Mouse (Mus musculus): ENCODE results near the gene Rom1. TPM values are rescaled to one million over a fixed set of nuclear protein-coding genes. Genes with fewer than 3 reads are reported as not detected.
A peak's percentile ranks its signal among the peaks of the same experiment; 100 is the strongest.

Rom1 gene
- polyA plus RNA-seq, 1 experiment from 2014 or later: 2.5 TPM

DNA sequence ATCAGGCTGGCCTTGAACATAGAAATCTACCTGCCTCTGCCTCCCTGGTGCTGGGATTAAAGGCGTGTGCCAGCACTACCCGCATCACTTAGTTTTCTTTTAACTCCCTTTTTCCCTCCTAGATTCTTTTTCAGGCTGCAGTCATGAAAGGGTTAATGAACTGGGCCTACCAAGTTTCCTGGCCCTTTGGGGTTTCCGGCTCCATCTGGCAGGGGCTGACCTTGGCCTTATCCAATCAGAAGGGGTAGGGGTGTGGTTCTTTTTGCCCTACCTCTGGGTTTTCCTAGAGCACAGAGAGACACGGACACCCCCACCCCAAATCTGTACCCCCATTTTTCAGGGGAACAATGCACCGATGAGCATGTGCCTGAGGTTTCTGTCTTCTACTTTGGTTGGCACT lies 15.6 kb upstream of the Rom1 start:
- peak overlapping the region; percentile 90; the same call in 1 of the 2 replicates for H3K4me3 ChIP-seq (ENCODE audit: low read depth, low read length)
- peak; percentile 86 for DNase-seq
- H3K9ac ChIP-seq (replicated peaks): no peak overlapping the region
- H3K4me2 ChIP-seq (ENCODE audit: low read depth, low read length): peak overlapping the region; percentile 77
- no peaks in the 10 kb centered on the region for H3K9me3 ChIP-seq (ENCODE audit: low read length)
- no peak for TF ChIP-seq EP300 (IDR thresholded peaks at IDR 0.05; ENCODE audit: low read depth)
- peaks cover 57% of the 10 kb centered on the region for H3K36me3 ChIP-seq (replicated peaks; ENCODE audit: insufficient read depth, low read length)
- peak; percentile 18; the same call in 1 of the 2 replicates for ATAC-seq
- no peaks in the 10 kb centered on the region for H3K27me3 ChIP-seq (ENCODE audit: insufficient read depth, low read length)
- 11% methylated on average over 5 of the region's 5 CpGs for WGBS (ENCODE audit: insufficient replicate concordance)
- peaks cover 38% of the 10 kb centered on the region for H3K4me1 ChIP-seq (ENCODE audit: insufficient read depth)
- H3K27ac ChIP-seq (ENCODE audit: low read depth): peak overlapping the region; percentile 99

GRCm38 (mm10) chr19:8944062-8944461 lies 14.9 kb upstream of the Rom1 start:
- no peak for TF ChIP-seq CTCF (IDR thresholded peaks at IDR 0.05; ENCODE audit: low read depth)
- peak; percentile 74 for TF ChIP-seq EP300 (IDR thresholded peaks at IDR 0.05; ENCODE audit: low read depth)
- WGBS (ENCODE audit: insufficient replicate concordance): 23% methylated on average over 5 of the region's 5 CpGs
- no peaks in the 10 kb centered on the region for H3K9me3 ChIP-seq (ENCODE audit: low read length)
- H3K9ac ChIP-seq (replicated peaks): peak overlapping the region; percentile 98
- peak; percentile 75 for DNase-seq
- 0 out of 2 replicates have a peak, but pooled peaks have one; percentile 1 for ATAC-seq
- H3K27ac ChIP-seq (ENCODE audit: low read depth): peak overlapping the region; percentile 99
- H3K27me3 ChIP-seq (ENCODE audit: insufficient read depth, low read length): no peaks in the 10 kb centered on the region
- peak overlapping the region; percentile 77 for H3K4me2 ChIP-seq (ENCODE audit: low read depth, low read length)
- peak overlapping the region; percentile 90 for H3K4me3 ChIP-seq (ENCODE audit: low read depth, low read length)
- peaks cover 53% of the 10 kb centered on the region for H3K36me3 ChIP-seq (replicated peaks; ENCODE audit: insufficient read depth, low read length)
- H3K4me1 ChIP-seq (ENCODE audit: insufficient read depth): peaks cover 38% of the 10 kb centered on the region

DNA sequence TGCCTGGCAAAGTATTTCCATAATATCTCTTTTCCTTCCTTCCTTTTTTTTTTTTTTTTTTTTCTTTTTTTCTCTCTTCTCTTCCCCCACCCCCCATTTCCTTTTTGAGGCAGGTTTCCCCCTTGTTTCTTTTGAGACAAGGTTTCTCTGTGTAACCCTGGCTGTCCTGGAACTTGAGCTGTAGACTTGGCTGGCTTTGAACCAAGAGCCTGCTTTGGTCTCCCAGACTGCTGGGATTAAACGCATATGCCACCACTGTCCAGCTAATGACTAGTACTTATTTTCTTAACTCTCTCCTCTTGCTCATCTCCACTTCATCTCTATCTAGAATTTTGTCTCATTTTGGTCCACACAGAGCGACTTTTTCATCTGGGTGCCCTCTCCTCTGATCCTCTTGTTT lies 13.9 kb upstream of the Rom1 start:
- Histone ChIP-seq H3K36me3 (replicated peaks; ENCODE audit: insufficient read depth, low read length) (peaks cover 48% of the 10 kb centered on the region), H3K9me3 (ENCODE audit: low read length) (no peaks in the 10 kb centered on the region), H3K4me1 (ENCODE audit: insufficient read depth) (peaks cover 38% of the 10 kb centered on the region), H3K4me3 (ENCODE audit: low read depth, low read length) (peak overlapping the region; percentile 90), H3K27me3 (ENCODE audit: insufficient read depth, low read length) (no peaks in the 10 kb centered on the region), H3K27ac (ENCODE audit: low read depth) (peak overlapping the region; percentile 99; the same call in 1 of the 2 replicates), H3K4me2 (ENCODE audit: low read depth, low read length) (peak overlapping the region; percentile 77), H3K9ac (replicated peaks) (peak overlapping the region; percentile 98)
- TF ChIP-seq EP300 (IDR thresholded peaks at IDR 0.05; ENCODE audit: low read depth): no peak
- no peak for TF ChIP-seq CTCF (IDR thresholded peaks at IDR 0.05; ENCODE audit: low read depth)
- WGBS (ENCODE audit: insufficient replicate concordance): 45% methylated on average over 2 of the region's 2 CpGs
- ATAC-seq (no peak), DNase-seq (no peak)

DNA sequence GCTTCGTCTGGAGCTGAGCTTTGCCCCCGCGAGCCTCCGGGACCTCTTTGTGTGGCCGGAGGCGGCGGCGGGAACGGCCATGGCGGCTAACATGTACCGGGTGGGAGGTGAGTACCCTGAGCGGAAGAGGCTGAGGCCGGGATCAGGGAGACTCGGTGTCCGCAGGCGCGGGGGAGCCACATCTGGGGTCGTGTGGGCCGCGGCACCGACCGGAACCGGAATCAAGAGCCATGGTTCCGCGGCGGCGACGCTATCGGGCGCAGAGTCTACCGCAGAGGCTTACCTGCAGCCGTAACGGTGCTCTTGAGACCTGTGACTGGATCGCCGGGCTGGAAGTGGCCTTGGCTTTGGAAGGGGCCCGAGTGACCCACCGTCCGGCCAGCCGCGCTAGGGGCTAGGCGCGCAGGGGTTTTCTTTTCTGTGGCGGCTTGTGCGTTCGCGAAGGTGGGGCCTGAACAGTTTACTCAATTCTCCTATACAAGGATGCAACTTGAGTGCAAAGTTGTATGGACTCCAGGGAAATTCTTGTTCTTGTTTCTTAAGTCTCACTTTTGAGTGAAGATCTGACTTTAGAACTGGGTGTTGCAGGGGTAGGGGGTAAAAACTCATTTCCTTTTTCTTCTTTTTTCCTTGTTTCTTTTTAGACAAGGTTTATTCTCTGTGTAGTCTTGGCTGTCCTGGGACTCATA lies 13.3 kb upstream of the Rom1 start:
- 1% methylated on average over 45 of the region's 46 CpGs for WGBS (ENCODE audit: insufficient replicate concordance)
- H3K4me2 ChIP-seq (ENCODE audit: low read depth, low read length): peak overlapping the region; percentile 77
- peak overlapping the region; percentile 90 for H3K4me3 ChIP-seq (ENCODE audit: low read depth, low read length)
- H3K36me3 ChIP-seq (replicated peaks; ENCODE audit: insufficient read depth, low read length): peaks cover 43% of the 10 kb centered on the region
- no peak for TF ChIP-seq CTCF (IDR thresholded peaks at IDR 0.05; ENCODE audit: low read depth)
- no peak for TF ChIP-seq EP300 (IDR thresholded peaks at IDR 0.05; ENCODE audit: low read depth)
- H3K9me3 ChIP-seq (ENCODE audit: low read length): no peaks in the 10 kb centered on the region
- no peaks in the 10 kb centered on the region for H3K27me3 ChIP-seq (ENCODE audit: insufficient read depth, low read length)
- peaks cover 38% of the 10 kb centered on the region for H3K4me1 ChIP-seq (ENCODE audit: insufficient read depth)
- peak overlapping the region; percentile 99 for H3K27ac ChIP-seq (ENCODE audit: low read depth)
- ATAC-seq (peak; percentile 43), DNase-seq (peak; percentile 73)
- H3K9ac ChIP-seq (replicated peaks): peak overlapping the region; percentile 98

DNA sequence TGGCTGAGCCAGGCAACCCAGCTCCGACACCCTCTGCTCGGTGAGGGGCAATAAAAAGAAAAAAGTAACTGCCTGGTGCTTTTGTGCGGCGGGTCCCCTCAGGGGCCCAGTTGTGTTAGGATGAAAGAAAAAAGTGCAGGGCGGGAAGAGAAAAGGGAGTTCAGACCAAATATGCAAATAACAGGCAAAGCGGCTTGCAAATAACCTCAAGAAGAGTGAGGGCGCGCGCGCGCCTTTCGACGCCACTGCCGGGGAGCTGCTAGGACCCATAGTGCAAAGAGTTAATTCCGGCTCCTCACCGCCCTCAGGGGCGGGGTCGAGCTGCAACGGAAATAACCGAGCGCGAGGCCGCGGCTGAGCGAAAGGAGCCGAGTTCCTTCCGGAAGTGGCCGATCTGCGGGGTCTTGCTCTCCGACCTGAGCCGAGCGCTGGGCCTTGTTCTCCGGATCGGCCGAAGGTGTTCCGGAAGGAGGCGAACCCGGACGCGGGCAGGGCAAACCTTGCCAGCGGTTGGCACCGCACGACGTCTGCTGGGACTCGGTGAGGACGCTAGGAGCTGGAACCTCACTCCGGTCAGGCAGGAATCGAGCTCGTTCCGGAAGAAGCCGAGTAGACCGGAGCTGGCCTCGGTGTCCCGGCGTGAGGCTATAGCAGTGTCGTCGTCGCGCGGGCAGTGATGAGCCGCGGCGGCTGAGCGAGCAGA lies 12.5 kb upstream of the Rom1 start, which contains the start of gene Mta2:
Mta2 (plus strand) TSS at position 361 of the 703 bp plus-strand sequence.
- Histone ChIP-seq H3K4me1 (ENCODE audit: insufficient read depth) (peaks cover 36% of the 10 kb centered on the region), H3K36me3 (replicated peaks; ENCODE audit: insufficient read depth, low read length) (peaks cover 43% of the 10 kb centered on the region), H3K9me3 (ENCODE audit: low read length) (no peaks in the 10 kb centered on the region), H3K4me2 (ENCODE audit: low read depth, low read length) (peak within 1 kb of the TSS; percentile 77), H3K9ac (replicated peaks) (peak within 1 kb of the TSS; percentile 98), H3K27me3 (ENCODE audit: insufficient read depth, low read length) (no peaks in the 10 kb centered on the region), H3K4me3 (ENCODE audit: low read depth, low read length) (peak within 1 kb of the TSS; percentile 90), H3K27ac (ENCODE audit: low read depth) (peak within 1 kb of the TSS; percentile 99)
- WGBS (ENCODE audit: insufficient replicate concordance): under 1% methylated on average over 64 of the region's 64 CpGs
- TF ChIP-seq EP300 (IDR thresholded peaks at IDR 0.05; ENCODE audit: low read depth): peak; percentile 49; the same call in 1 of the 2 replicates
- TF ChIP-seq CTCF (IDR thresholded peaks at IDR 0.05; ENCODE audit: low read depth): 0 out of 2 replicates have a peak, but pooled peaks have one; percentile 27
- ATAC-seq (peak; percentile 91), DNase-seq (peak; percentile 97)

- ATAC-seq: no peak
- Histone ChIP-seq H3K4me2 (ENCODE audit: low read depth, low read length) (peak overlapping the region; percentile 77), H3K9ac (replicated peaks) (peak overlapping the region; percentile 98), H3K27ac (ENCODE audit: low read depth) (peak overlapping the region; percentile 80), H3K4me1 (ENCODE audit: insufficient read depth) (peaks cover 36% of the 10 kb centered on the region), H3K36me3 (replicated peaks; ENCODE audit: insufficient read depth, low read length) (peaks cover 43% of the 10 kb centered on the region), H3K4me3 (ENCODE audit: low read depth, low read length) (peak overlapping the region; percentile 90), H3K27me3 (ENCODE audit: insufficient read depth, low read length) (no peaks in the 10 kb centered on the region), H3K9me3 (ENCODE audit: low read length) (no peaks in the 10 kb centered on the region)
- 49% methylated on average over 10 of the region's 10 CpGs for WGBS (ENCODE audit: insufficient replicate concordance)
- no peak for DNase-seq
- TF ChIP-seq CTCF (IDR thresholded peaks at IDR 0.05; ENCODE audit: low read depth) (no peak), EP300 (IDR thresholded peaks at IDR 0.05; ENCODE audit: low read depth) (no peak)
Observed at GRCm38 (mm10) chr19:8941136-8941514, 12.0 kb upstream of the Rom1 start.
